In genomic region chr11:32532765-32533481, GRCm38 (mm10) we compare ENCODE assay signal across 8 mouse cellular contexts. TPM values are rescaled to one million over a fixed set of nuclear protein-coding genes. Genes with fewer than 3 reads are reported as not detected.
A peak's percentile ranks its signal among the peaks of the same experiment; 100 is the strongest.
DNase-seq lines count a peak whose midpoint lies in the region; ATAC-seq and TF ChIP-seq lines count a peak whose summit lies in the region.

Gene Stk10, plus strand, starts transcription at chr11:32533305.

- peak; percentile 83 for TF ChIP-seq POLR2A in CH12.LX (IDR thresholded peaks at IDR 0.05; ENCODE audit: low read depth, low read length)

- peak within 1 kb of the TSS; percentile 73 to 83 (median 80) for H3K4me3 ChIP-seq in CH12.LX (replicated peaks in 1 of 3; ENCODE audit: low read depth in 2 of 3, low read length in 2 of 3, poor library complexity in 1 of 3)
- H3K4me3 ChIP-seq in forebrain, embryonic 12.5 days (replicated peaks) = peak within 1 kb of the TSS; percentile 70
- H3K4me3 ChIP-seq in heart, postnatal 0 days (ENCODE audit: low read depth, low read length) = peak within 1 kb of the TSS; percentile 73
- peak within 1 kb of the TSS; percentile 72 for H3K4me3 ChIP-seq in liver, embryonic 15.5 days (replicated peaks)
- peak within 1 kb of the TSS; percentile 66 for H3K4me3 ChIP-seq in neural tube, embryonic 11.5 days (ENCODE audit: low read depth, low read length)
- peak within 1 kb of the TSS; percentile 77 for H3K4me3 ChIP-seq in stomach, embryonic 16.5 days (replicated peaks; ENCODE audit: low read length)

- TF ChIP-seq CTCF in CH12.LX (conservative IDR thresholded peaks at IDR 0.05 in 1 of 2, IDR thresholded peaks at IDR 0.05 in 1 of 2; ENCODE audit: low read depth in 2 of 2, low read length in 2 of 2) = no peak
- no peak for TF ChIP-seq CTCF in heart, postnatal 0 days (IDR thresholded peaks at IDR 0.05; ENCODE audit: low read depth)

- DNase-seq in CH12.LX (ENCODE audit: extremely low read depth) = peak; percentile 79
- DNase-seq in c-Kit-positive CD71-negative TER-119-negative erythroid progenitor cells, embryonic 14.5 days (ENCODE audit: low read depth) = peak; percentile 64
- peak; percentile 84 for DNase-seq in heart, postnatal 0 days (ENCODE audit: low spot score)
- DNase-seq in kidney, postnatal 4 days = peak; percentile 90 to 94
- DNase-seq in neural tube, embryonic 11.5 days (ENCODE audit: low spot score) = peak; percentile 89

- peak within 1 kb of the TSS; percentile 79 for H3K9ac ChIP-seq in CH12.LX (ENCODE audit: insufficient read depth, low read depth)
- H3K9ac ChIP-seq in forebrain, embryonic 12.5 days = peak within 1 kb of the TSS; percentile 71
- H3K9ac ChIP-seq in heart, postnatal 0 days (replicated peaks; ENCODE audit: low read depth, low read length) = peak within 1 kb of the TSS; percentile 49
- H3K9ac ChIP-seq in liver, embryonic 15.5 days = peak within 1 kb of the TSS; percentile 75
- peak within 1 kb of the TSS; percentile 64 for H3K9ac ChIP-seq in neural tube, embryonic 11.5 days (ENCODE audit: low read length)
- peak within 1 kb of the TSS; percentile 77 for H3K9ac ChIP-seq in stomach, embryonic 16.5 days (ENCODE audit: low read length)

- H3K27me3 ChIP-seq in CH12.LX (replicated peaks) = no peaks in the 10 kb centered on the region
- H3K27me3 ChIP-seq in forebrain, embryonic 12.5 days = peaks cover 51% of the 10 kb centered on the region
- no peaks in the 10 kb centered on the region for H3K27me3 ChIP-seq in heart, postnatal 0 days (ENCODE audit: control insufficient read depth, insufficient read depth, low read length)
- H3K27me3 ChIP-seq in liver, embryonic 15.5 days = no peaks in the 10 kb centered on the region
- H3K27me3 ChIP-seq in neural tube, embryonic 11.5 days (ENCODE audit: control insufficient read depth, insufficient read depth, low read length) = no peaks in the 10 kb centered on the region
- no peaks in the 10 kb centered on the region for H3K27me3 ChIP-seq in stomach, embryonic 16.5 days (ENCODE audit: control insufficient read depth, insufficient read depth, low read length)

- under 1% methylated on average over 60 of the region's 82 CpGs for WGBS in forebrain, embryonic 12.5 days
- WGBS in heart, postnatal 0 days = under 1% methylated on average over 79 of the region's 82 CpGs
- under 1% methylated on average over 66 of the region's 82 CpGs for WGBS in liver, embryonic 15.5 days (ENCODE audit: insufficient replicate concordance)
- under 1% methylated on average over 73 of the region's 82 CpGs for WGBS in neural tube, embryonic 11.5 days
- under 1% methylated on average over 79 of the region's 82 CpGs for WGBS in stomach, embryonic 16.5 days

- H3K4me1 ChIP-seq in CH12.LX (ENCODE audit: control insufficient read depth in 1 of 2, insufficient read depth in 2 of 2) = peaks cover 6 to 53% of the 10 kb centered on the region in 2 experiments; a peak in 3 of 4 replicates
- peaks cover 32% of the 10 kb centered on the region for H3K4me1 ChIP-seq in forebrain, embryonic 12.5 days
- peaks cover 6% of the 10 kb centered on the region; the same call in 1 of the 2 replicates for H3K4me1 ChIP-seq in heart, postnatal 0 days (ENCODE audit: control insufficient read depth, insufficient read depth)
- peaks cover 60% of the 10 kb centered on the region for H3K4me1 ChIP-seq in liver, embryonic 15.5 days (replicated peaks)
- H3K4me1 ChIP-seq in neural tube, embryonic 11.5 days (ENCODE audit: control insufficient read depth, insufficient read depth, low read length) = peaks cover 10% of the 10 kb centered on the region; the same call in 1 of the 2 replicates
- H3K4me1 ChIP-seq in stomach, embryonic 16.5 days (ENCODE audit: control insufficient read depth, insufficient read depth, low read length) = peaks cover 16% of the 10 kb centered on the region

- TF ChIP-seq EP300 in CH12.LX (IDR thresholded peaks at IDR 0.05; ENCODE audit: low read length) = peak; percentile 16; the same call in 1 of the 2 replicates
- TF ChIP-seq EP300 in heart, postnatal 0 days (IDR thresholded peaks at IDR 0.05; ENCODE audit: low read depth) = no peak

- H3K4me2 ChIP-seq in CH12.LX (ENCODE audit: insufficient read depth, low read depth, poor library complexity, severe bottlenecking) = peak within 1 kb of the TSS; percentile 85
- H3K4me2 ChIP-seq in forebrain, embryonic 12.5 days = peak within 1 kb of the TSS; percentile 99
- peak within 1 kb of the TSS; percentile 97 for H3K4me2 ChIP-seq in heart, postnatal 0 days (ENCODE audit: low read depth, low read length)
- H3K4me2 ChIP-seq in liver, embryonic 15.5 days = peak within 1 kb of the TSS; percentile 99
- H3K4me2 ChIP-seq in neural tube, embryonic 11.5 days (ENCODE audit: low read depth) = peak within 1 kb of the TSS; percentile 94
- H3K4me2 ChIP-seq in stomach, embryonic 16.5 days (ENCODE audit: low read depth, low read length) = peak within 1 kb of the TSS; percentile 94

- H3K9me3 ChIP-seq in CH12.LX (replicated peaks; ENCODE audit: low read length) = no peaks in the 10 kb centered on the region
- no peaks in the 10 kb centered on the region for H3K9me3 ChIP-seq in forebrain, embryonic 12.5 days
- no peaks in the 10 kb centered on the region for H3K9me3 ChIP-seq in heart, postnatal 0 days (replicated peaks; ENCODE audit: control insufficient read depth, low read length)
- H3K9me3 ChIP-seq in liver, embryonic 15.5 days (replicated peaks) = no peaks in the 10 kb centered on the region
- no peaks in the 10 kb centered on the region for H3K9me3 ChIP-seq in neural tube, embryonic 11.5 days (ENCODE audit: control insufficient read depth, low read length)
- H3K9me3 ChIP-seq in stomach, embryonic 16.5 days (replicated peaks; ENCODE audit: control insufficient read depth, low read length) = no peaks in the 10 kb centered on the region

- no peak; the same call in 1 of the 2 replicates for TF ChIP-seq RAD21 in CH12.LX (IDR thresholded peaks at IDR 0.05; ENCODE audit: low read depth, low read length)

- peaks cover 0 to 16% of the 10 kb centered on the region in 2 experiments for H3K36me3 ChIP-seq in CH12.LX (replicated peaks in 1 of 2; ENCODE audit: control insufficient read depth in 1 of 2, insufficient read depth in 1 of 2, low read length in 1 of 2)
- 0 out of 2 replicates have a peak, but pooled peaks cover 6% of the 10 kb centered on the region for H3K36me3 ChIP-seq in forebrain, embryonic 12.5 days (replicated peaks)
- no peaks in the 10 kb centered on the region for H3K36me3 ChIP-seq in heart, postnatal 0 days (replicated peaks; ENCODE audit: control insufficient read depth, insufficient read depth, low read length)
- H3K36me3 ChIP-seq in liver, embryonic 15.5 days (replicated peaks) = 0 out of 2 replicates have a peak, but pooled peaks cover 5% of the 10 kb centered on the region
- H3K36me3 ChIP-seq in neural tube, embryonic 11.5 days (ENCODE audit: control insufficient read depth, insufficient read depth, low read length) = no peaks in the 10 kb centered on the region
- no peaks in the 10 kb centered on the region for H3K36me3 ChIP-seq in stomach, embryonic 16.5 days (ENCODE audit: control insufficient read depth, insufficient read depth, low read length)

- H3K79me2 ChIP-seq in CH12.LX (replicated peaks; ENCODE audit: control insufficient read depth, extremely low read depth, insufficient read depth, poor library complexity, severe bottlenecking) = no peaks in the 10 kb centered on the region

- H3K27ac ChIP-seq in CH12.LX (ENCODE audit: insufficient read depth, low read depth) = peak within 1 kb of the TSS; percentile 51
- no peak within 1 kb of the TSS for H3K27ac ChIP-seq in forebrain, embryonic 12.5 days
- H3K27ac ChIP-seq in heart, postnatal 0 days (ENCODE audit: low read depth) = peak within 1 kb of the TSS; percentile 55
- H3K27ac ChIP-seq in liver, embryonic 15.5 days (replicated peaks) = peak within 1 kb of the TSS; percentile 80
- H3K27ac ChIP-seq in neural tube, embryonic 11.5 days (ENCODE audit: low read depth, low read length) = no peak within 1 kb of the TSS
- peak within 1 kb of the TSS; percentile 49; the same call in 1 of the 2 replicates for H3K27ac ChIP-seq in stomach, embryonic 16.5 days (ENCODE audit: low read length)

- dilution Hi-C loops in CH12.LX (cut with MboI; ENCODE audit: extremely low pct_ligation_motif_present, extremely low pct_unique_long_range_greater_than_20kb, low sequenced_read_pairs) = no loop called here

- in situ Hi-C loops in CH12.LX (cut with MboI; ENCODE audit: low pct_ligation_motif_present, low pct_unique_long_range_greater_than_20kb, low sequenced_read_pairs) = loop anchor here (10.0 kb wide), 1 partner anchor 172 kb away; no protein-coding TSS in a partner anchor

- peak; percentile 92 for ATAC-seq in forebrain, embryonic 12.5 days (ENCODE audit: low FRiP score)
- ATAC-seq in heart, postnatal 0 days (ENCODE audit: insufficient read depth, low read depth) = peak; percentile 97
- peak; percentile 97 for ATAC-seq in liver, embryonic 15.5 days (ENCODE audit: insufficient read depth)
- peak; percentile 85 for ATAC-seq in neural tube, embryonic 11.5 days (ENCODE audit: insufficient read depth, low FRiP score, low TSS enrichment)
- peak; percentile 96 for ATAC-seq in stomach, embryonic 16.5 days (ENCODE audit: insufficient read depth, low FRiP score)

TF ChIP-seq in CH12.LX, 34 proteins besides CTCF, POLR2A, EP300 and RAD21 (continues in another document):
- TF ChIP-seq BHLHE40 (IDR thresholded peaks at IDR 0.05; ENCODE audit: low read depth, low read length) (peak; percentile 94), ZNF384 (IDR thresholded peaks at IDR 0.05; ENCODE audit: low read depth, low read length) (0 out of 2 replicates have a peak, but pooled peaks have one; percentile 10), TCF12 (IDR thresholded peaks at IDR 0.05; ENCODE audit: low read depth, low read length) (peak; percentile 56; the same call in 1 of the 2 replicates), SIN3A (IDR thresholded peaks at IDR 0.05; ENCODE audit: low read length) (peak; percentile 56), USF2 (conservative IDR thresholded peaks at IDR 0.05; ENCODE audit: low read depth, low read length) (no peak), CHD2 (IDR thresholded peaks at IDR 0.05; ENCODE audit: low read length) (0 out of 2 replicates have a peak, but pooled peaks have one; percentile 10), ELF1 (IDR thresholded peaks at IDR 0.05; ENCODE audit: low read depth, low read length) (peak; percentile 53; the same call in 1 of the 2 replicates), CHD1 (IDR thresholded peaks at IDR 0.05; ENCODE audit: low read depth, low read length) (peak; percentile 72; the same call in 1 of the 2 replicates)

RNA-seq across cellular contexts. Expression of gene Stk10, which starts in this region (rescaled TPM):
- total RNA-seq in CH12.LX (2012; rRNA removed) (18.6 and 23.2 TPM in 2 replicates), CH12.LX (2014; rRNA removed) (19.2 and 20.0 TPM in 2 replicates)
- 37.4 and 40.3 TPM in 2 replicates for polyA plus RNA-seq in CH12.LX (2012; ENCODE audit: insufficient read length, low read depth)
- 2.3 and 2.4 TPM in 2 replicates for polyA plus RNA-seq in forebrain, embryonic 12.5 days (2016; fragmentation: Nextera tagmentation; extraction: Ambion mirVana)
- 4.3 and 6.2 TPM in 2 replicates for total RNA-seq in heart, postnatal 0 days (2014; rRNA removed; ENCODE audit: low replicate concordance)
- polyA plus RNA-seq in heart, postnatal 0 days (2015; fragmentation: Nextera tagmentation; extraction: Ambion mirVana) = 1.4 and 1.6 TPM in 2 replicates
- polyA plus RNA-seq in liver, embryonic 15.5 days (2015; fragmentation: Nextera tagmentation; extraction: Ambion mirVana) = 4.3 TPM in 2 replicates
- polyA plus RNA-seq in neural tube, embryonic 11.5 days (2014; fragmentation: Nextera tagmentation; extraction: Ambion mirVana) = 2.1 and 2.4 TPM in 2 replicates
- polyA plus RNA-seq in stomach, embryonic 16.5 days (2015; fragmentation: Nextera tagmentation; extraction: Ambion mirVana) = 4.2 TPM in 2 replicates

Comparison
In these comparisons a context has a peak if more than half of its experiments do, and no peak if none do; other contexts are left out.
1. H3K27ac ChIP-seq: peak in CH12.LX (single experiment), heart, postnatal 0 days (single experiment), liver, embryonic 15.5 days (single experiment) and stomach, embryonic 16.5 days (single experiment); none in forebrain, embryonic 12.5 days (single experiment) and neural tube, embryonic 11.5 days (single experiment).
2. Peak in every context shown above with its lines, with median percentiles within 50 percentile points of each other: DNase-seq, H3K4me2 ChIP-seq, H3K4me3 ChIP-seq, H3K9ac ChIP-seq and ATAC-seq.